Mouse (Mus musculus): ENCODE results near the gene 4933425L06Rik.

DNA sequence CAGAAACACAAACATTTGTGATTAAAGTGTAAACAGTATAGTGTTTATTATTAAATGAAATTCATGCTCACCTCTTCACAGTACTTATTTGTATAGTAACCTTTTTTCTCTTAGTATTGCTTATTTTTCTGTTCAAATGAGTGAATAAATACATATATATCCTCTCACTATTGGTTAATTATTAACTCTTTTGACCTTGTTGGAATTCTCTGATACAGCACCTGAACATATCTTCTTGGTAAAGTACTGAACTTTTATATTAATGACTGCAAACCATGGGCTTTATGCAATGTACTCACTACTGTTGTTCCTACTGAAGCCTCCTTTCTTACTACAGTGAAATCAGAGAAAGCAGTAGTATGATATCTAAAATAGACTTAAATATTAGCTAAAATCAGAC is 39.7 kb downstream of the 4933425L06Rik start:
- TF ChIP-seq ETS1 (conservative IDR thresholded peaks at IDR 0.05; ENCODE audit: low read depth, low read length) (no peak), CHD1 (IDR thresholded peaks at IDR 0.05; ENCODE audit: low read depth, low read length) (no peak), POLR2AphosphoS2 (IDR thresholded peaks at IDR 0.05; ENCODE audit: low read depth, low read length) (no peak), EP300 (IDR thresholded peaks at IDR 0.05; ENCODE audit: low read length) (no peak), CTCF (conservative IDR thresholded peaks at IDR 0.05 in 1 of 2, IDR thresholded peaks at IDR 0.05 in 1 of 2; ENCODE audit: low read depth in 2 of 2, low read length in 2 of 2) (no peak), RCOR1 (conservative IDR thresholded peaks at IDR 0.05; ENCODE audit: low read depth, low read length) (no peak), USF1 (IDR thresholded peaks at IDR 0.05; ENCODE audit: low read depth, low read length) (no peak), ZC3H11A (IDR thresholded peaks at IDR 0.05; ENCODE audit: low read depth, low read length) (no peak), HCFC1 (IDR thresholded peaks at IDR 0.05; ENCODE audit: low read depth, low read length) (no peak), GABPA (IDR thresholded peaks at IDR 0.05; ENCODE audit: insufficient replicate concordance, low read depth, low read length) (no peak), MAX (IDR thresholded peaks at IDR 0.05; ENCODE audit: low read length) (no peak), SMC3 (IDR thresholded peaks at IDR 0.05; ENCODE audit: low read depth, low read length) (no peak), MXI1 (IDR thresholded peaks at IDR 0.05; ENCODE audit: low read depth, low read length) (no peak)

Measured in CH12.LX (cell line).